Mouse (Mus musculus): ENCODE results near the gene Olfr588-ps1. TPM values are rescaled to one million over a fixed set of nuclear protein-coding genes. Genes with fewer than 3 reads are reported as not detected.

Olfr588-ps1 gene
- not detected for polyA plus RNA-seq (2012; fragmentation: generic; extraction: Trizol)
- long read RNA-seq, experiment 1 = 0 reads
- long read RNA-seq, experiment 2 = 0 reads

DNA sequence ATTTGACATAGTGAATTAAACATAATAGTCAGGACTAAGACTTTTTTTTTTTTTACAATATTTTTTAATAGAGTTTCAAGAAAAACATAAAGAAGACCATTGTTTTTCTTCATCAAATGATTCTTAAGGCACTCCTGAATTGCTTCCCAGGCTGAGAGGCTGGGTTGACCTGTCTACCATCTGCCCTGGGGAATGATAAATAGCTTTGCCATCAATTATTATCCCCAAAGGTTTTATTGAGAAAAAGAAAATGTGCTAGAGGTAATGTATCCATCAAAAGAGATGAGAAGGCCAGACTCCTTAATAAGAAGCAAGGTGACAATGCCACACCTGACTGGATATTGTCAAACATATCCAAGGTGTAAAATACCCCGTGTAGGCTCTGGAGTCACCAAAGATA is at the start of gene Olfr588-ps1:
Gene Olfr588-ps1, plus strand, starts transcription at position 301 of the 400 bp plus-strand sequence.
- TF ChIP-seq CEBPB (IDR thresholded peaks at IDR 0.05; ENCODE audit: low read depth) = no peak
- no peak for TF ChIP-seq MAX (IDR thresholded peaks at IDR 0.05)
- no peak for TF ChIP-seq USF1 (IDR thresholded peaks at IDR 0.05; ENCODE audit: low read depth)
- TF ChIP-seq MYOD1 (IDR thresholded peaks at IDR 0.05; ENCODE audit: control insufficient read depth, insufficient read length, low read depth) = no peak
- no peak for TF ChIP-seq FOSL1 (IDR thresholded peaks at IDR 0.05; ENCODE audit: insufficient read depth, low read length, poor library complexity, severe bottlenecking)
- H3ac ChIP-seq (ENCODE audit: control insufficient read depth, insufficient read length, low read depth) = no peak within 1 kb of the TSS
- no peaks in the 10 kb centered on the region for H3K79me2 ChIP-seq (ENCODE audit: control insufficient read depth, insufficient read depth)
- no peaks in the 10 kb centered on the region for H3K36me3 ChIP-seq (ENCODE audit: control insufficient read depth, insufficient read depth)
- no peaks in the 10 kb centered on the region for H3K27me3 ChIP-seq (ENCODE audit: control insufficient read depth, insufficient read depth, insufficient read length)
- no peaks in the 10 kb centered on the region for H3K79me3 ChIP-seq (ENCODE audit: low read depth)
- H3K4me3 ChIP-seq (ENCODE audit: insufficient read depth, poor library complexity, severe bottlenecking) = no peak within 1 kb of the TSS

DNA sequence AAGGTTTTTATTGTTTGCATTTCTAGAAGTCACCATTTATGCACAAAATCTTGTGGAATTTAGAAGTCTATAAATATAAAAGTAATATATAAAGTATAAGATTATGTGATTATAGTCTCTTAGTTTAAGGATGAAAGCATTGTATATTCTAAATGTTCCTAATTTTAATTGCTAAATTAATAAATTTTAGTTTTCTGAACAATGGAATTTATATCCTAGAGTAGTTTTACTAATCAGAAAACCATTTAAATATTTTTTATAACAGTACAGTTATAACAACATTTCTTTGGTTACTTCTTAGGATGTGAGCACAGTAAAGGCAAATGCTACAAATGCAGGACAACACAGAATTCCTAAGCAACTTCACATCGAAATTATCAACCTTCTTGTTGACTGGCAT is 43.3 kb upstream of the Olfr588-ps1 start, which contains the start of gene Olfr585:
Gene Olfr585, plus strand, starts transcription at position 301 of the 400 bp plus-strand sequence.
- no peaks in the 10 kb centered on the region for H3K79me2 ChIP-seq (ENCODE audit: control insufficient read depth, insufficient read depth)

DNA sequence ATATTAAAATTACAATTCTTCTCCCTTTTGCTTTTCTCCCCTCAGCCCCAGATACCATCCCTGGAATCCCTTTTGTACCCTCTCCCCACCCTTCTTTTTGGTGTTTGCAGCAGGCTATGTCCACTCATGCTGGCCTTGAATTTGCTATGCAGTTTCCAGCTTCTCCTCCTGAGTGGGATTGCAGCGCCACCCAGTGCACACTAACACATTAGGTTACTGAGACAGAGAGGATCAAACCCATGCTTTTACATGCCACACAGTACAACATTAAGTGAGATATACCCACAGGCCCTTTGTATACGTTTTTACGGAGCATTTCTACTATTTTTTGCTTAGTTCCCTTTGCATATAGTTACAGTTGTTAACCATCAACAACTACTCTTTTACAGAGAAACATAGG is 21.3 kb upstream of the Olfr588-ps1 start:
- no peaks in the 10 kb centered on the region for H3K79me2 ChIP-seq (ENCODE audit: control insufficient read depth, insufficient read depth)
- no peak for TF ChIP-seq MYOG (IDR thresholded peaks at IDR 0.05; ENCODE audit: control insufficient read depth, extremely low read depth, insufficient read length)
- no peak overlapping the region for H3K4me3 ChIP-seq (ENCODE audit: insufficient read depth, poor library complexity, severe bottlenecking)
- no peak overlapping the region for H3ac ChIP-seq (ENCODE audit: control insufficient read depth, insufficient read length, low read depth)
- H3K36me3 ChIP-seq (ENCODE audit: control insufficient read depth, insufficient read depth) = no peaks in the 10 kb centered on the region
- H3K27me3 ChIP-seq (ENCODE audit: control insufficient read depth, insufficient read depth, insufficient read length) = no peaks in the 10 kb centered on the region
- no peaks in the 10 kb centered on the region for H3K79me3 ChIP-seq (ENCODE audit: low read depth)

More for the DNA sequence above, 43.3 kb upstream of the Olfr588-ps1 start, which contains the start of gene Olfr585:
- Histone ChIP-seq H3K36me3 (ENCODE audit: control insufficient read depth, insufficient read depth) (no peaks in the 10 kb centered on the region), H3K4me3 (ENCODE audit: insufficient read depth, poor library complexity, severe bottlenecking) (no peak within 1 kb of the TSS), H3ac (ENCODE audit: control insufficient read depth, insufficient read length, low read depth) (no peak within 1 kb of the TSS), H3K79me3 (ENCODE audit: low read depth) (no peaks in the 10 kb centered on the region), H3K27me3 (ENCODE audit: control insufficient read depth, insufficient read depth, insufficient read length) (no peaks in the 10 kb centered on the region)
- TF ChIP-seq MAX (IDR thresholded peaks at IDR 0.05) (no peak), FOSL1 (IDR thresholded peaks at IDR 0.05; ENCODE audit: insufficient read depth, low read length, poor library complexity, severe bottlenecking) (no peak), USF1 (IDR thresholded peaks at IDR 0.05; ENCODE audit: low read depth) (no peak), MYOG (IDR thresholded peaks at IDR 0.05; ENCODE audit: control insufficient read depth, extremely low read depth, insufficient read length) (no peak)

GRCm38 (mm10) chr7:103125538-103125937 is 15.1 kb upstream of the Olfr588-ps1 start, which contains the start of gene Olfr586:
Olfr586 (minus strand) TSS chr7:103125638.
- H3ac ChIP-seq (ENCODE audit: control insufficient read depth, insufficient read length, low read depth) = no peak within 1 kb of the TSS
- TF ChIP-seq MYOD1 (IDR thresholded peaks at IDR 0.05; ENCODE audit: control insufficient read depth, insufficient read length, low read depth) (no peak), CEBPB (IDR thresholded peaks at IDR 0.05; ENCODE audit: low read depth) (no peak)
- H3K27me3 ChIP-seq (ENCODE audit: control insufficient read depth, insufficient read depth, insufficient read length) = no peaks in the 10 kb centered on the region

GRCm38 (mm10) chr7:103156256-103156655 is 15.6 kb downstream of the Olfr588-ps1 start, which contains the start of gene Olfr589:
Olfr589 (minus strand) TSS chr7:103156356.
- no peaks in the 10 kb centered on the region for H3K36me3 ChIP-seq (ENCODE audit: control insufficient read depth, insufficient read depth)
- H3K79me3 ChIP-seq (ENCODE audit: low read depth) = no peaks in the 10 kb centered on the region
- no peak within 1 kb of the TSS for H3ac ChIP-seq (ENCODE audit: control insufficient read depth, insufficient read length, low read depth)
- H3K27me3 ChIP-seq (ENCODE audit: control insufficient read depth, insufficient read depth, insufficient read length) = no peaks in the 10 kb centered on the region
- TF ChIP-seq USF1 (IDR thresholded peaks at IDR 0.05; ENCODE audit: low read depth) (no peak), FOSL1 (IDR thresholded peaks at IDR 0.05; ENCODE audit: insufficient read depth, low read length, poor library complexity, severe bottlenecking) (no peak), MAX (IDR thresholded peaks at IDR 0.05) (no peak), CEBPB (IDR thresholded peaks at IDR 0.05; ENCODE audit: low read depth) (no peak), CTCF (IDR thresholded peaks at IDR 0.05; ENCODE audit: control insufficient read depth, insufficient read depth, insufficient read length) (no peak), MYOG (IDR thresholded peaks at IDR 0.05; ENCODE audit: control insufficient read depth, extremely low read depth, insufficient read length) (no peak)
- H3K79me2 ChIP-seq (ENCODE audit: control insufficient read depth, insufficient read depth) = no peaks in the 10 kb centered on the region
- H3K4me3 ChIP-seq (ENCODE audit: insufficient read depth, poor library complexity, severe bottlenecking) = no peak within 1 kb of the TSS

More at GRCm38 (mm10) chr7:103125538-103125937, 15.1 kb upstream of the Olfr588-ps1 start, which contains the start of gene Olfr586:
- Histone ChIP-seq H3K79me2 (ENCODE audit: control insufficient read depth, insufficient read depth) (no peaks in the 10 kb centered on the region), H3K4me3 (ENCODE audit: insufficient read depth, poor library complexity, severe bottlenecking) (no peak within 1 kb of the TSS), H3K79me3 (ENCODE audit: low read depth) (no peaks in the 10 kb centered on the region), H3K36me3 (ENCODE audit: control insufficient read depth, insufficient read depth) (no peaks in the 10 kb centered on the region)

DNA sequence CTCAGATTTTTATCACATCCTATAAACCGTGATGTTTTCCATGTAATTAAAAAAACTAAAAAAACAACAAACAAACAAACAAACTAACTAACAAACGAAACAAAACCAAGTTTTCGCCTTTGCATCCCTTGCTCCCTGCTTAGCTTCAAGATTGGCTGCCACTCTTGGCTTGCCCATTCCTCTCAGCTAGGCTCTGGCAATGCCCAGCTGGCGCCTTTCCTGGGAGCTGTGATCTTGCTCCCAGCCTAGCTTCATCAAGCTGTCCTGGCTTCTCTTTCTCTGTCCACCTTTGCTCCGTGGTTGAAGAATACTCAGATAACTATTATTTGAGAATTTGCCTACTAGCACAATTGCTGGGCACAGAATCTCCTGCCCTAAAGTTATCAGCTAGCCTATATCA is 29.0 kb downstream of the Olfr588-ps1 start:
- H3K4me3 ChIP-seq (ENCODE audit: insufficient read depth, poor library complexity, severe bottlenecking) = no peak overlapping the region
- no peak overlapping the region for H3ac ChIP-seq (ENCODE audit: control insufficient read depth, insufficient read length, low read depth)

More for the DNA sequence above, 29.0 kb downstream of the Olfr588-ps1 start:
- no peaks in the 10 kb centered on the region for H3K79me2 ChIP-seq (ENCODE audit: control insufficient read depth, insufficient read depth)
- TF ChIP-seq FOSL1 (IDR thresholded peaks at IDR 0.05; ENCODE audit: insufficient read depth, low read length, poor library complexity, severe bottlenecking) = no peak
- TF ChIP-seq USF1 (IDR thresholded peaks at IDR 0.05; ENCODE audit: low read depth) = no peak
- TF ChIP-seq MYOG (IDR thresholded peaks at IDR 0.05; ENCODE audit: control insufficient read depth, extremely low read depth, insufficient read length) = no peak
- no peak for TF ChIP-seq CTCF (IDR thresholded peaks at IDR 0.05; ENCODE audit: control insufficient read depth, insufficient read depth, insufficient read length)
- no peak for TF ChIP-seq MYOD1 (IDR thresholded peaks at IDR 0.05; ENCODE audit: control insufficient read depth, insufficient read length, low read depth)
- TF ChIP-seq MAX (IDR thresholded peaks at IDR 0.05) = no peak
- TF ChIP-seq CEBPB (IDR thresholded peaks at IDR 0.05; ENCODE audit: low read depth) = no peak
- no peaks in the 10 kb centered on the region for H3K36me3 ChIP-seq (ENCODE audit: control insufficient read depth, insufficient read depth)
- H3K27me3 ChIP-seq (ENCODE audit: control insufficient read depth, insufficient read depth, insufficient read length) = no peaks in the 10 kb centered on the region
- H3K79me3 ChIP-seq (ENCODE audit: low read depth) = no peaks in the 10 kb centered on the region

Data from C2C12 (cell line).